Mouse (Mus musculus) mesoderm, embryonic 11.5 days (tissue): ENCODE measurements at regions not wholly inside any gene's neighbourhood (a gene's known extent, or its start where the extent isn't known, plus 50 kb on each side); places are given as distances from the start of the nearest gene placed in this dataset.

Experiments used
- DNase-seq: peaks from one replicate; pipeline ENCODE4 v3.0.0-alpha.2; 2012; ENCODE audit warnings: low read depth, low spot score

GRCm38 (mm10) chr9:46632576-46632975 is 312.8 kb upstream of the 4931429L15Rik start:
- DNase-seq = no peak

GRCm38 (mm10) chr9:46622255-46622654 is 302.5 kb upstream of the 4931429L15Rik start:
- no peak for DNase-seq

GRCm38 (mm10) chr9:46621851-46622250 is 302.1 kb upstream of the 4931429L15Rik start:
- no peak for DNase-seq

- DNase-seq = peak; percentile 74
Measured at GRCm38 (mm10) chr9:46610101-46611005, 290.6 kb upstream of the 4931429L15Rik start.

GRCm38 (mm10) chr9:46608695-46609094 is 288.9 kb upstream of the 4931429L15Rik start:
- DNase-seq = no peak

GRCm38 (mm10) chr9:46600803-46601202 is 281.0 kb upstream of the 4931429L15Rik start:
- no peak for DNase-seq

GRCm38 (mm10) chr9:46599931-46600708 is 280.3 kb upstream of the 4931429L15Rik start:
- DNase-seq = peak; percentile 30

- DNase-seq = no peak
Measured at GRCm38 (mm10) chr9:46598518-46598917, 278.7 kb upstream of the 4931429L15Rik start.

DNA sequence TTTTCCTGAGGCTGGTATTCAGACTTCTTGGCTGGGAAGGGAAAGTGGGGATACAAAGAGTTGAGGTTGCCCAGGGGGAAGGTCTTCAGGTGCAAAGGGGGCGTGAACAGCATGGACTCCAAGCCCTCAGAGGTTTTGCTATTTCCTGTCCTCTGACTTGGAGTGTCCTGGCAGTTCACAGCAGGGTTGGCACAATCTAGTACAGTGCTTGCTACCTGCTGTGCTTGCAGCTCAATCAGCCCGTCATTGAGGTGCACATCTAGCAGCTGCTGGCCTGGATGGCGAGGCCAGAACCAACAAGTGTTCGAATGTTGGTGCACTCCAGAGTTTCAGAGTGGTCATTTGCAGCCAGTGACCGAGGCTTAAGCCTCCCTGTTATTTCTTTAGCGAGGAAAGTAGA is 273.7 kb upstream of the 4931429L15Rik start:
- no peak for DNase-seq

DNA sequence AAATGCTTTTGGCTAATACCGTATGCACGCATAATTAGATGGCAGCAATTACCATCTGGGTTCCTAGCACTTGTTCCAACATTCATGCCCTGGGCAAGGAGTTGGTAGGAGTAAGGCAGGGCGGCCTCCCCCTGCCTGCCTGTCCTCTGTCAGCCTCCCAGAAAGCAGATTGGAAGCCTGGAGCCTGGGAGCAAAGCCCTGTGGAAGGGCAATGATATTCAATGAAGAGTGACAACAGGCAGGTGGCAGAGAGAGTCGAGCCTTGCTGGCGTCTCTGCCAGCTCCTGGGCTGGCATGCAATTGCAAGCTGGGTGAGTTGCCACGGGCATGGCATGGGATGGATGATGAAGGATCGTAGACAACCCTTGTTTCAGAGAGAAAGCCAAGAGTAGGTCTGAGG is 273.1 kb upstream of the 4931429L15Rik start:
- DNase-seq = no peak

DNA sequence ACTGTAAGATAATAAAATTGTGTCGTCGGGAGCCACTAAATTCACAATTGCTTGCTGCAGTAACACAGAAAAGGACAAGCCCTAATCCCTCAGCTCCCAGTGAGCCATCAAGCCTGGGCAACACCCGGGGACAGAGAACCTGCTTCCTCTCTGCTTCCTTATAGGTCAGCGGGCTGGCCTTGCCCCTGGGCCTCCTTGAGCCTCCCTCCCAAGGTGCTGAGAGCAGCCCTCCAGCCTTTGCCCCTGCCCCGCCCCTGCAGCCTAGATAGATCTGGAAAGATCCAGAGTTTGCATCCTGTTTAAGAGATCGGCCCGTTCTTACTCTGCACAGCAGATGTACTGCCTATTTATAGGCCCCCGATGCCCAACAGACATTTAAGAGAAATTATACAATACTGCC is 267.0 kb upstream of the 4931429L15Rik start:
- no peak for DNase-seq

- DNase-seq = no peak
Measured at GRCm38 (mm10) chr9:46581844-46582243, 262.1 kb upstream of the 4931429L15Rik start.

GRCm38 (mm10) chr9:46562301-46562700 is 242.5 kb upstream of the 4931429L15Rik start:
- DNase-seq = no peak

DNA sequence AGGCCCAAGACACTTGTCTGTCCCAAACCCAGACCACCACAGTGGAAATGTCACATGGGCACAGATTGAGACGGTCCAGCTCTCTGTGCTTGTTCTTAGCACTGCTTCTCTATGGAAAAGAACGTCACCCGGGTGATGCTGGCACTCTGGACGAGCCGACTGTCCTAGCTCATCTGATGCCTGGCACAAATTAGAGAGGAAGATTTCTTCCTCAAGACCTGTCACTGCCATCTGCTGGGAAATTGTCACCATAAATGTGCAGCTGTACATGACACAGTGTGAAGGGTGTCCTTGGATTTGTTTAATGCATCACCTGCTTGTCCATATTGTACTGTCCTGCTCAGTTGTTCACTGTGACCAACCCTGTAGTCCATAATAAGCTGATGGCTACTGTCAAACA is 238.7 kb upstream of the 4931429L15Rik start:
- DNase-seq = no peak

- DNase-seq = no peak
Measured at GRCm38 (mm10) chr9:46557781-46558180, 238.0 kb upstream of the 4931429L15Rik start.

- no peak for DNase-seq
Measured at GRCm38 (mm10) chr9:46555156-46555555, 235.4 kb upstream of the 4931429L15Rik start.

- no peak for DNase-seq
Measured at GRCm38 (mm10) chr9:46554586-46555152, 234.9 kb upstream of the 4931429L15Rik start.

- DNase-seq = no peak
Measured at GRCm38 (mm10) chr9:46549416-46549815, 229.6 kb upstream of the 4931429L15Rik start.

- no peak for DNase-seq
Measured at GRCm38 (mm10) chr9:46544326-46544725, 224.5 kb upstream of the 4931429L15Rik start.

DNA sequence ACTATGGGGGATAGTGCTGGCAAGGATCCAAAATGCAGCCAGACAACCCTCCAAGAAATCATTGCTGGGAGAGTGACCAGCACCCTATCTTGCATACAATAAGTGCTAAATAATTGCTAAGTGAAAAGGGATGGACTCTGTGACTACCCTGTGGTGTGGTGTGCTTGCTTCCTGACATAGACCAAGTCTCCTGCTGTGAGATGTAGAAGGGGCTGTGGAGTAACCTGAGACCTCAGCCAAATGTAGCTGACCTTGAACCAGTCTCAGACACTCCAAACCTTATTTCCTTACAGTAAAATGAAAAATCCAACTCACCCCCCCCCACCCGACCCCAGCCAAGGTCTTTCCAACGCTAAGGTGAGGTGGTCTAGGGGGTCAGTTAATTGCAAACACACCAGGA is 221.2 kb upstream of the 4931429L15Rik start:
- no peak for DNase-seq

GRCm38 (mm10) chr9:46538616-46539015 is 218.8 kb upstream of the 4931429L15Rik start:
- no peak for DNase-seq

DNA sequence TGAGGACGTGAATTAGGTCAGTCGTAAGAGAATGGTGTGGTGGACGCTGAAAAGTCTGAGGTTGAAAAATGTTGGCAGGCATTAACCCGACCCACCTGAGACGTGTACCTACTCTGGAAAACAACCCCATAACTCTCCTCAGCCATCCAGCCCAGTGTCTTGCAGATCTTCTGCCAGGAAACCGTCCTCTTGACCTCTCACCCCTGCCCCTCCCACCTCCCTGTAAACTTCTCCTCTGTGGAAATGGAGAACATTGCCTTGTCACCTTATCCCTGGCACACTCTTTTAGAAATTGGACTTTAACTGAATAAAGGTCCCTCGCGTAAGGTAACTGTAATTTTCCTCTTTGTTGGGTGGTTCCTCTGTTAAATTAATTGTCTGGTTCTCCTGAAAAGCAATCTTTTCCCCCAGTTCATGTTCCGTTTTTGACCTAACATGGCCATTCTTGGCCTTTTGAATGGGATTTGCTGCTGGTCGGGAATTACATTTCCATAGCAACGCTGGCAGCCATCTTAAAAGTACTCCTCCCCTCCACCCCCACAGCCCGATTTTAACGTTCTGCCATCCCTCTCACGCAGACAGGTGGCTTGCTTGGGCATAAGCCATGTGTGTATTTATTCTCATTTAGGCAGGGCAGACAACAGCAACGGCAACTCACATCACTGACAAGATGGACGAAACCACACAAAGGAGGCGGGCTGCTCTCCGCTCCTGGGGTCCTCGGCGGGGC is 196.8 kb upstream of the 4931429L15Rik start:
- no peak for DNase-seq
